Mouse (Mus musculus): ENCODE data around the gene Gm20532. TPM values are rescaled to one million over a fixed set of nuclear protein-coding genes. Genes with fewer than 3 reads are reported as not detected.

The Gm20532 gene
- polyA plus RNA-seq, 1 experiment: not detected

DNA sequence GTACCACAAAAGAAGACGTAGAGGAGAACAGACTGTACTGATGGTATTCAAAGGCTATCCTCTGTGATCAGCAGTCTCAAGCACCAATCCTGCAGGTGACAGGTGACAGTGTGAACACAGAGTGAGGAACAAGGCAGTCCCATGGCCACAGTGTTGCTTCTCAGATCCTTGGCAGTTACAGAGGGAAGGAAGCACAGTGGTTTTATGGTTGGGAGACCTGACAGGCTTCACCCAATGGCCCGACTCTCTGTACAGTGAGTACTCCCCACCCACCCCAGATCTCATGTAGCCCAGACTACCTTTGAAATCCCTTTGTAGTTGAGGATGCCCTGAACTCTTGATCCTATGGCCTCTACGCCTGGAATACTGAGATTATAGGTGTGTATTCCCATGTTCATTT lies 39.0 kb downstream of the Gm20532 start:
- Histone ChIP-seq H3K4me1 (ENCODE audit: control insufficient read depth, insufficient read depth, low read length) (no peaks in the 10 kb centered on the region; the same call in 1 of the 2 replicates), H3K27ac (ENCODE audit: insufficient read depth, low read length) (no peak overlapping the region), H3K4me3 (ENCODE audit: insufficient read depth, low read length) (no peak overlapping the region)
- TF ChIP-seq POLR2A (IDR thresholded peaks at IDR 0.05; ENCODE audit: low read depth, low read length) (no peak), CTCF (IDR thresholded peaks at IDR 0.05; ENCODE audit: borderline replicate concordance, insufficient read depth, low read length) (no peak)

DNA sequence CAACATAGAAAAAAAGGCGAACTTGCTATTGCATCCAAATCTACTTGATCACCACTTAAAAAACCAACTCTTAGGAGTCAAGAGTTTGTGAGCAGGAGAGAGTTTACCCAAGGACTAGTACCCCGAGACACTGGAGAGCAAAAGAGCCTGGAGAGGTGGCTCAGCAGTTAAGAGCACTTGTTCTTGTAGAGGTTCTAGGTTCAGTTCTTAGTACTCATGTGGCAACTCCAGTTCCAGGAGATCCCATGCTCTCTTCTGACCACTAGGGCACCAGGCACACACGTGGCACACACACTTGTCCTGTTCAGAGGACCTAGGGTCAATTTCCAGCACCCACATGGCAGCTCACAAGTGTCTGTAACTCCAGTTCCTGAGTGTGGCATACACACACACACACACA lies 39.6 kb downstream of the Gm20532 start:
- TF ChIP-seq POLR2A (IDR thresholded peaks at IDR 0.05; ENCODE audit: low read depth, low read length) (no peak), CTCF (IDR thresholded peaks at IDR 0.05; ENCODE audit: borderline replicate concordance, insufficient read depth, low read length) (no peak; the same call in 1 of the 2 replicates)
- Histone ChIP-seq H3K4me1 (ENCODE audit: control insufficient read depth, insufficient read depth, low read length) (no peaks in the 10 kb centered on the region; the same call in 1 of the 2 replicates), H3K27ac (ENCODE audit: insufficient read depth, low read length) (no peak overlapping the region), H3K4me3 (ENCODE audit: insufficient read depth, low read length) (no peak overlapping the region)

DNA sequence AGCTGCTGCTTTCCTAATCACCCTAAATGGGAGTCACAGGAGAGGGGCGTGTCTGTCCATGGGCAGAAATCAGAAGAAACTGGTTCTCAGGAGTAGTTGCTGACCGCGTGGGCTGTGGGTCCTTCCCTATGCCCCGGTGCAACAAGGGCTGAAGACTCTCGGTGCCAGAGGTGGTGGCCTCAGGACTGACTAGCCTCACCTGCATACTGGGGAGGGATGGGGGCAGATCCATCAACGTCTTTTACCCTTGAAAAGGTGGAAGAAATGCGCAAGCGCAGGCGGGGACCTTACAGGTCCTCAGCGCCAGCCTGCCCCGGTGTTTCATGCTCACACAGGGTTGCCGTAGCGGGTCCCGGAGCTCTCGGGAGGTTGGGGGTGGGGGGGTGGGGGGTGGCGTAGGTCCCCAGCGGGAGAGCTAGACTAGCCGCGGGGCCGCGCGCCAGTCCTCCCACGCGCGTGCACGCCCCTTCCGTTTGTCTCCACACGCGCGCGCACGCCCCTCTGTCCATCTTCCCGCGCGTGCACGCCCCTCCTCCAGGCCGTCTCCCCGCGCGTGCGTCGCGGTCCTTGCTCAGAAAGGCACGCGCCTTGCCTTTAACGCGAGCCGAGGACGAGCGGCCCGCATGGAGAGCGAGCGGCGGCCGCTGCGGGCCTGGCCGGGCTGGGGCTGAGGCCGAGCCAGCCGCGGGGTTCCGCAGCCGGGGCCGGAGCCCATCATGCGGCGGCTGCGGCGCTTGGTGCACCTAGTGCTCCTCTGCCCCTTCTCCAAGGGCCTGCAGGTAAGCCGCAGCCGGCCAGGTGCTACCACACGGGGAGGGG lies 41.7 kb downstream of the Gm20532 start, which contains the start of gene Fam69b:
Gene Fam69b (plus strand): TSS at position 537 of the 819 bp plus-strand sequence.
- no peak for TF ChIP-seq CTCF (IDR thresholded peaks at IDR 0.05; ENCODE audit: borderline replicate concordance, insufficient read depth, low read length)
- peak; percentile 72 for TF ChIP-seq POLR2A (IDR thresholded peaks at IDR 0.05; ENCODE audit: low read depth, low read length)
- H3K27ac ChIP-seq (ENCODE audit: insufficient read depth, low read length): no peak within 1 kb of the TSS
- no peaks in the 10 kb centered on the region for H3K4me1 ChIP-seq (ENCODE audit: control insufficient read depth, insufficient read depth, low read length)
- peak within 1 kb of the TSS; percentile 33 for H3K4me3 ChIP-seq (ENCODE audit: insufficient read depth, low read length)

DNA sequence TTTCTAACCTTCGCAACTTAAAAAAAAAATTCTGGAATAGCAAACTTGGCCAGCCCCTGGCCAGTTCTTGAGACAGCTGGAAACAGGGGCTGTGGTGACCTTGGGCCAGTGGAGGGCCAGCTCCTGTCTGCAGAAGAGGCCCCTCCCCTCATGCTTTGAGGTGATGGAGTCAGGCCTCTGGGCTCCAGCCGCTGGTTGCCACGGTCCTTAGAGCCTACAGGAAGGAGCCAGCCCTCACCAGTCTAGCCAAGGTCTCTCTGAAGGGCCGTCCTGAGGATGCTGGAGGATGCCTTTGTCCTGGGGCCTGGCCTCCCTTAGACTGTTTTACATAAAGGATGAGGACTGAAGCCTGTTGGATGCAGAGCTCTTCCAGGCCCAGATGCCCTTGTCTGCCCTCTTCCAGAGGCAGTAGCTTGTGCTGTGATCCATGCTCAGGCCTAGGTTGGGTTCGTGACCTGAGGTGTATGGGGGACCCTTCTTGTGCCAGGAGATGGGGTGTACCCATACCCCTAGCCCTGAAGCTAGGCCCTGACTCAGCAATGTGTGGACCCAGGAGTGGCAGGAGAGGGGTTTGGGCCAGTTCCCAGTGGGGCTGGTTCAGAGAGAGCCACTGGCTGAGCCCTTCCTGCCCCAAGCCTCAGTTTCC lies 42.5 kb downstream of the Gm20532 start:
- Histone ChIP-seq H3K4me1 (ENCODE audit: control insufficient read depth, insufficient read depth, low read length) (no peaks in the 10 kb centered on the region), H3K4me3 (ENCODE audit: insufficient read depth, low read length) (peak overlapping the region; percentile 33), H3K27ac (ENCODE audit: insufficient read depth, low read length) (no peak overlapping the region)
- TF ChIP-seq CTCF (IDR thresholded peaks at IDR 0.05; ENCODE audit: borderline replicate concordance, insufficient read depth, low read length) (no peak), POLR2A (IDR thresholded peaks at IDR 0.05; ENCODE audit: low read depth, low read length) (no peak; the same call in 1 of the 2 replicates)

DNA sequence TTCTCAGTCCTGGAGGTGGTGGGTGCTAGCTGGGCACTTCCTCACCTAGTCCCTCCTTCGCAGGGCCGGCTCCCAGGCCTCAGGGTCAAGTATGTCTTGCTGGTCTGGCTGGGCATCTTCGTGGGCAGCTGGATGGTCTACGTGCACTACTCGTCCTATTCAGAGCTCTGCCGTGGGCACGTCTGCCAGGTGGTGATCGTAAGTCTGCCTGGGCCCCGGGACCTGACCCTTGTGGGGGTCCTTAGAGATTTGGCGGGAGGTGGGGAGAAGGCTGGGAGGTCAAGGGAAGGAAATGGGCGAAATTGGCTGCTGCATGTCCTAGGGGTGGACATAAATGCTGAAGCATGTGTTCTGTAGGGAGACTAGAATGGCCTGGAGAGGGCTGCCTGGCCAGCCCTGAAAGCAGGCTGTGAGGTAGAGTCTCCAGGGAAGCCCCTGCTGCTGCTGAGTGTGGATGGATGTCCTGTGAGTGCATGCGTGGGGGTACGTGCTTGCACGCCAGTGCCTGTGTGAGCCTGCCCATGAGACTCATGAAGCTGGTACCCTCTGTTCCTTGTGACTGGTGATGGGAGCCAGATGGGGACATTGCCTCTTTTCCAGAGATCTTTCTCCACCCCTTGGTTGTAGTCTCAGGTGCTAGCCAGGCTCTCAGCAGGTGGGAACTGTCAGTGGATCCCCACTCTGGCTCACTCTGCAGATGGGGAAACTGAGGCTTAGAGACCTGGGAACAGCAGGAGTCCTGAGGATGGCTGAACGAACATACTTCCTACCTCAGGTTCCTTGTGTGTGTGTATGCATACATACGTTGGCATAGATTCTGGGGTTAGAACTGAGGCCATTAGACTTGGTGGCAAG lies 46.3 kb downstream of the Gm20532 start:
- no peak overlapping the region for H3K4me3 ChIP-seq (ENCODE audit: insufficient read depth, low read length)
- H3K27ac ChIP-seq (ENCODE audit: insufficient read depth, low read length): no peak overlapping the region
- H3K4me1 ChIP-seq (ENCODE audit: control insufficient read depth, insufficient read depth, low read length): peaks cover under 1% of the 10 kb centered on the region; the same call in 1 of the 2 replicates
- TF ChIP-seq CTCF (IDR thresholded peaks at IDR 0.05; ENCODE audit: borderline replicate concordance, insufficient read depth, low read length): no peak
- TF ChIP-seq POLR2A (IDR thresholded peaks at IDR 0.05; ENCODE audit: low read depth, low read length): 0 out of 2 replicates have a peak, but pooled peaks have one; percentile 3

DNA sequence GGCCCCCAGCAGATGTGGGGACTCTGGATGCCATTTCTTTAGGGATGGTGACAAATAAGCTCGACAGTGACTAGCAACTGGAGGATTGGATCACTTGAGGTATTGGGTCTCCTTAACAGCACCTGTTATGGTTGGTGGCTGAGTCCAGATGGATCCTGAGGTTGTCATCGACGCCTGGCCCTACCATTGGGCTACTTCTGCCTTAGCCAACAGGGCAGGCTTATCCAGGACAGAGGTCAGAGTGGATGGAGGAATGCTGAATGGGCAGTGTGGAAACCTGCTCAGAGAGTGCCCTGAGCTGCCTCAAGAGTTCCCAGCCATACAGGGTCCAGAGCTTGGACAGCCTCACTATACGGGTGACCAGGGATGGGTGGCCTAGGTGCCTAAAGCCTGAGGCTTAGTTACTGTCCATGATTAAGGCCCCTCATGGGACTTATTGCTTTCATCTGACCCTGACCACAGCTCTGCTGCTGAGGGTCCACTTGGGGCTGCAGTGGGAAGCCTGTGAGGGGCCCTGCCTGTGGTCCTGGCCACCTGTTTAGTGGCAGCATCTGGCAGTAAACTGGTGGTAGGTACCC lies 47.6 kb downstream of the Gm20532 start:
- Histone ChIP-seq H3K4me3 (ENCODE audit: insufficient read depth, low read length) (no peak overlapping the region), H3K4me1 (ENCODE audit: control insufficient read depth, insufficient read depth, low read length) (peaks cover 8% of the 10 kb centered on the region; the same call in 1 of the 2 replicates), H3K27ac (ENCODE audit: insufficient read depth, low read length) (no peak overlapping the region)
- peak; percentile 34; the same call in 1 of the 2 replicates for TF ChIP-seq POLR2A (IDR thresholded peaks at IDR 0.05; ENCODE audit: low read depth, low read length)
- no peak for TF ChIP-seq CTCF (IDR thresholded peaks at IDR 0.05; ENCODE audit: borderline replicate concordance, insufficient read depth, low read length)

DNA sequence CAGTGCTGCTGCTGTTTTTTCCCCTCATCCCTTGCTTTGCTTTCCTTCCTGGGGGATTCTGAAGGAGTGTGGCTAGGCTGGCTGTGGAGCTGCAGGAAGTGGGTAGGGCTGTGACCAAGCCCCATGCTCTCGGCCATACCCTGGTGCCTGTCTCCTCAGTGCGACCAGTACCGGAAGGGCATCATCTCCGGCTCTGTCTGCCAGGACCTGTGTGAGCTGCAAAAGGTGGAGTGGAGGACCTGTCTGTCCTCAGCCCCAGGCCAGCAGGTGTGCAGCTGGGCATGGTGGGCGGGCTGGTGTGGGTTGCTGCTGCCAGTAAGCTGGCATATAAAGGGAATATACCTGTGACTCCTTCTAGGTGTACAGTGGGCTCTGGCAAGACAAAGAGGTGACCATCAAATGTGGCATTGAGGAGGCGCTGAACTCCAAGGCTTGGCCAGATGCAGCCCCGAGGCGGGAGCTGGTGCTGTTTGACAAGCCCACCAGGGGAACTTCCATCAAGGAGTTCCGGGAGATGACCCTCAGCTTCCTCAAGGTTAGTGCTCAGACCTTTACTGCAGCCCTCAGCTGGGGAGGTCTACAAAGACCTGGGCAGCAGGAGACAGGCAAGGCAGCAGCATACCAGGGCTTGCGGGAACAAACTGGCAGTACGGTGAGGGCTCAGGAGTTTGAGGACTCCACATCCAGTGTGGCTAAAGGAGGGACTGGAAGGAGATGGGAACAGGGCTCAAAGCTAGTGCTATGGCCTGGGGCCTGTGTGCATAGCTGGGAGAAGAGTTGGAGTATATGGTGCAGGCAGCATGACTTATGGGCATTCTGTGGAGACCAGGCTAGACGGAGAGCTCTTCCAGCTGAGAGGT lies 48.4 kb downstream of the Gm20532 start:
- TF ChIP-seq CTCF (IDR thresholded peaks at IDR 0.05; ENCODE audit: borderline replicate concordance, insufficient read depth, low read length) (no peak), POLR2A (IDR thresholded peaks at IDR 0.05; ENCODE audit: low read depth, low read length) (peak; percentile 33; the same call in 1 of the 2 replicates)
- H3K27ac ChIP-seq (ENCODE audit: insufficient read depth, low read length): no peak overlapping the region
- no peak overlapping the region for H3K4me3 ChIP-seq (ENCODE audit: insufficient read depth, low read length)
- H3K4me1 ChIP-seq (ENCODE audit: control insufficient read depth, insufficient read depth, low read length): peaks cover 8% of the 10 kb centered on the region; the same call in 1 of the 2 replicates

Data from embryonic fibroblast, embryonic 13.5 days (primary cell).